Mouse (Mus musculus): Measurements from ENCODE around the gene Dnaaf2.

GRCm38 (mm10) chr12:69196444-69197377 lies 1.5 kb downstream of the Dnaaf2 start, which contains the start of gene Gm49383:
- TF ChIP-seq POLR2A (IDR thresholded peaks at IDR 0.05; ENCODE audit: borderline replicate concordance, low read depth, low read length) (no peak), CTCF (IDR thresholded peaks at IDR 0.05; ENCODE audit: low read depth, low read length) (no peak)

All from bone marrow macrophage, adult 2 months (primary cell).